Mouse (Mus musculus) limb, embryonic 14.5 days (tissue): ENCODE results near the gene Baiap2l2. TPM values are rescaled to one million over a fixed set of nuclear protein-coding genes. Genes with fewer than 3 reads are reported as not detected.

ENCODE experiments used
- ATAC-seq: fragments of 200-750 bp; cut with Nextera tagmentation; 2 replicates; pipeline ENCODE4 v1.8.0; 2017; ENCODE audit warnings: low read depth, moderate number of reproducible peaks, moderate TSS enrichment; ENCODE audit not compliant: low FRiP score
- DNase-seq: peaks from one replicate; pipeline ENCODE4 v3.0.0-alpha.2; 2015; ENCODE audit warnings: low spot score
- H3K27ac ChIP-seq: fragments of 300-500 bp; sonication (generic); replicated peaks from 2 replicates; pipeline ENCODE4 v1.5.1; 2014; ENCODE audit warnings: low read depth, mild to moderate bottlenecking, low read length, moderate library complexity, mixed read lengths
- H3K27me3 ChIP-seq: fragments of 300-500 bp; sonication (generic); 2 replicates; pipeline ENCODE4 v1.6.1; 2014; ENCODE audit warnings: low read length, mixed read lengths; ENCODE audit not compliant: control insufficient read depth, insufficient read depth
- H3K36me3 ChIP-seq: fragments of 300-500 bp; sonication (generic); 2 replicates; pipeline ENCODE4 v1.6.1; 2014; ENCODE audit warnings: mild to moderate bottlenecking, low read length, moderate library complexity, mixed read lengths; ENCODE audit not compliant: control insufficient read depth, insufficient read depth
- H3K4me1 ChIP-seq: fragments of 300-500 bp; sonication (generic); 2 replicates; pipeline ENCODE4 v1.6.1; 2014; ENCODE audit warnings: antibody characterized with exemption, low read length, mixed read lengths; ENCODE audit not compliant: control insufficient read depth, insufficient read depth
- H3K4me2 ChIP-seq: fragments of 300-500 bp; sonication (generic); replicated peaks from 2 replicates; pipeline ENCODE4 v1.6.1; 2014; ENCODE audit warnings: low read depth, mild to moderate bottlenecking, low read length, moderate library complexity; ENCODE audit not compliant: severe bottlenecking
- H3K4me3 ChIP-seq: fragments of 300-500 bp; sonication (generic); replicated peaks from 2 replicates; pipeline ENCODE4 v1.5.1; 2014; ENCODE audit warnings: low read length
- H3K9ac ChIP-seq: fragments of 300-500 bp; sonication (generic); 2 replicates; pipeline ENCODE4 v1.6.1; 2014; ENCODE audit warnings: mild to moderate bottlenecking, low read depth, low read length, moderate library complexity; ENCODE audit not compliant: severe bottlenecking
- H3K9me3 ChIP-seq: fragments of 300-500 bp; sonication (generic); 2 replicates; pipeline ENCODE4 v1.6.1; 2016; ENCODE audit warnings: low read length; ENCODE audit not compliant: control insufficient read depth
- POLR2A ChIP-seq: fragments of 200-500 bp; IDR thresholded peaks from 2 replicates; pipeline ENCODE4 v1.8.0; 2012; ENCODE audit warnings: inconsistent platforms, mild to moderate bottlenecking, moderate library complexity, borderline replicate concordance; ENCODE audit not compliant: insufficient read depth, insufficient read length; ENCODE audit errors: extremely low read depth
- WGBS: fragments of 180-500 bp; shearing (Covaris S2); extraction: QIAGEN DNeasy Blood & Tissue Kit; methylation state at CpG from one replicate; pipeline ENCODE4 v1.1.7; 2014; 5-methylcytosine and 5-hydroxymethylcytosine counted together
- polyA plus RNA-seq, 2 experiments: library from polyadenylated mRNA; depleted of rRNA in 1 of 2; stranded (reverse) in 1 of 2; unstranded in 1 of 2; fragments of >200 nt; fragmentation: Nextera tagmentation in 1 of 2; extraction: Ambion mirVana in 1 of 2; gene quantifications; 2 replicates each; pipeline versions ENCODE4 v1.2.1 to v1.2.3; 2012 to 2014

Gene Baiap2l2
- polyA plus RNA-seq, 2 experiments: 8.5 to 11.7 TPM

GRCm38 (mm10) chr15:79328058-79328938, 43.0 kb upstream of the Baiap2l2 start, which contains the start of gene Pla2g6:
Gene Pla2g6 (minus strand): TSS chr15:79328390.
- H3K36me3 ChIP-seq: no peaks in the 10 kb centered on the region
- peak within 1 kb of the TSS; percentile 78 for H3K27ac ChIP-seq
- H3K9ac ChIP-seq: peak within 1 kb of the TSS; percentile 72
- H3K4me2 ChIP-seq: peak within 1 kb of the TSS; percentile 91
- WGBS: 4% methylated on average over 44 of the region's 46 CpGs
- TF ChIP-seq POLR2A: 0 out of 2 replicates have a peak, but pooled peaks have one; percentile 21
- DNase-seq (peak; percentile 97), ATAC-seq (peak; percentile 97)
- peaks cover 19% of the 10 kb centered on the region for H3K4me1 ChIP-seq
- H3K4me3 ChIP-seq: peak within 1 kb of the TSS; percentile 62
- H3K9me3 ChIP-seq: no peaks in the 10 kb centered on the region
- no peaks in the 10 kb centered on the region for H3K27me3 ChIP-seq

- Histone ChIP-seq H3K9me3 (no peaks in the 10 kb centered on the region), H3K4me2 (peak overlapping the region; percentile 91), H3K9ac (peak overlapping the region; percentile 72), H3K27ac (peak overlapping the region; percentile 78), H3K27me3 (no peaks in the 10 kb centered on the region), H3K4me1 (peaks cover 25% of the 10 kb centered on the region), H3K4me3 (peak overlapping the region; percentile 62), H3K36me3 (no peaks in the 10 kb centered on the region)
- 19% methylated on average over 20 of the region's 20 CpGs for WGBS
- ATAC-seq (peak; percentile 1; the same call in 1 of the 2 replicates), DNase-seq (peak; percentile 32)
- TF ChIP-seq POLR2A: no peak
Measured at GRCm38 (mm10) chr15:79326971-79327961, 41.9 kb upstream of the Baiap2l2 start.

- Histone ChIP-seq H3K27me3 (no peaks in the 10 kb centered on the region), H3K9me3 (no peaks in the 10 kb centered on the region), H3K4me2 (no peak overlapping the region), H3K27ac (no peak overlapping the region), H3K4me1 (peaks cover 25% of the 10 kb centered on the region), H3K4me3 (no peak overlapping the region), H3K36me3 (no peaks in the 10 kb centered on the region), H3K9ac (no peak overlapping the region)
- no peak for DNase-seq
- 78% methylated on average over 4 of the region's 4 CpGs for WGBS
- ATAC-seq: no peak
- TF ChIP-seq POLR2A: no peak
Measured at GRCm38 (mm10) chr15:79326264-79326663, 40.9 kb upstream of the Baiap2l2 start.

- Histone ChIP-seq H3K4me2 (no peak overlapping the region), H3K9me3 (no peaks in the 10 kb centered on the region), H3K27ac (no peak overlapping the region), H3K36me3 (no peaks in the 10 kb centered on the region), H3K27me3 (no peaks in the 10 kb centered on the region), H3K9ac (no peak overlapping the region), H3K4me3 (no peak overlapping the region), H3K4me1 (peaks cover 25% of the 10 kb centered on the region)
- DNase-seq (no peak), ATAC-seq (no peak)
- no peak for TF ChIP-seq POLR2A
- 79% methylated on average over 3 of the region's 3 CpGs for WGBS
Measured at GRCm38 (mm10) chr15:79325742-79326141, 40.4 kb upstream of the Baiap2l2 start.

GRCm38 (mm10) chr15:79324373-79324772, 39.0 kb upstream of the Baiap2l2 start:
- DNase-seq: no peak
- TF ChIP-seq POLR2A: no peak
- 85% methylated on average over 3 of the region's 3 CpGs for WGBS
- no peak overlapping the region for H3K4me3 ChIP-seq
- no peaks in the 10 kb centered on the region for H3K36me3 ChIP-seq
- H3K4me2 ChIP-seq: no peak overlapping the region
- H3K4me1 ChIP-seq: peaks cover 25% of the 10 kb centered on the region
- ATAC-seq: no peak
- H3K9me3 ChIP-seq: no peaks in the 10 kb centered on the region
- no peaks in the 10 kb centered on the region for H3K27me3 ChIP-seq
- H3K27ac ChIP-seq: peak overlapping the region; percentile 46; the same call in 1 of the 2 replicates
- no peak overlapping the region for H3K9ac ChIP-seq
